Mouse (Mus musculus): ENCODE results near the gene Prr29. TPM values are rescaled to one million over a fixed set of nuclear protein-coding genes. Genes with fewer than 3 reads are reported as not detected.
A peak's percentile ranks its signal among the peaks of the same experiment; 100 is the strongest.

The Prr29 gene
- polyA plus RNA-seq, 1 experiment from 2014 or later, result 0.41 TPM

- Histone ChIP-seq H3K27me3 (ENCODE audit: control insufficient read depth, insufficient read depth, low read length) (no peaks in the 10 kb centered on the region), H3K4me3 (ENCODE audit: low read depth, low read length) (no peak overlapping the region)
These were observed 45.9 kb downstream of the Prr29 start for GRCm38 (mm10) chr11:106411157-106411556.

GRCm38 (mm10) chr11:106412641-106413360, 47.5 kb downstream of the Prr29 start:
- Histone ChIP-seq H3K27me3 (ENCODE audit: control insufficient read depth, insufficient read depth, low read length) (no peaks in the 10 kb centered on the region), H3K9ac (ENCODE audit: low read length) (no peak overlapping the region), H3K4me1 (replicated peaks; ENCODE audit: control insufficient read depth, insufficient read depth) (no peaks in the 10 kb centered on the region), H3K27ac (replicated peaks) (no peak overlapping the region), H3K4me3 (ENCODE audit: low read depth, low read length) (no peak overlapping the region), H3K4me2 (replicated peaks; ENCODE audit: low read depth) (no peak overlapping the region), H3K36me3 (ENCODE audit: control insufficient read depth, insufficient read depth, low read length) (peaks cover 11% of the 10 kb centered on the region), H3K9me3 (ENCODE audit: control insufficient read depth, low read length) (no peaks in the 10 kb centered on the region)
- ATAC-seq (ENCODE audit: low FRiP score, low TSS enrichment) (no peak), DNase-seq (ENCODE audit: low spot score) (no peak)
- 77% methylated on average over 3 of the region's 3 CpGs for WGBS
- TF ChIP-seq EP300 (optimal IDR thresholded peaks at IDR 0.05) (no peak), CTCF (IDR thresholded peaks at IDR 0.05; ENCODE audit: low read depth) (no peak)

More at GRCm38 (mm10) chr11:106411157-106411556, 45.9 kb downstream of the Prr29 start:
- no peak overlapping the region for H3K27ac ChIP-seq (replicated peaks)
- TF ChIP-seq EP300 (optimal IDR thresholded peaks at IDR 0.05), result no peak
- no peak for TF ChIP-seq CTCF (IDR thresholded peaks at IDR 0.05; ENCODE audit: low read depth)
- no peak overlapping the region for H3K4me2 ChIP-seq (replicated peaks; ENCODE audit: low read depth)
- WGBS, result 71% methylated on average over 2 of the region's 2 CpGs
- no peaks in the 10 kb centered on the region for H3K4me1 ChIP-seq (replicated peaks; ENCODE audit: control insufficient read depth, insufficient read depth)
- no peaks in the 10 kb centered on the region for H3K9me3 ChIP-seq (ENCODE audit: control insufficient read depth, low read length)
- peaks cover 18% of the 10 kb centered on the region for H3K36me3 ChIP-seq (ENCODE audit: control insufficient read depth, insufficient read depth, low read length)
- H3K9ac ChIP-seq (ENCODE audit: low read length), result no peak overlapping the region
- ATAC-seq (ENCODE audit: low FRiP score, low TSS enrichment) (no peak), DNase-seq (ENCODE audit: low spot score) (no peak)

GRCm38 (mm10) chr11:106416331-106416730, 51.1 kb downstream of the Prr29 start:
- no peak for DNase-seq (ENCODE audit: low spot score)
- no peak for TF ChIP-seq EP300 (optimal IDR thresholded peaks at IDR 0.05)
- no peak for TF ChIP-seq CTCF (IDR thresholded peaks at IDR 0.05; ENCODE audit: low read depth)
- ATAC-seq (ENCODE audit: low FRiP score, low TSS enrichment), result no peak
- 0 out of 2 replicates have a peak, but pooled peaks cover 3% of the 10 kb centered on the region for H3K36me3 ChIP-seq (ENCODE audit: control insufficient read depth, insufficient read depth, low read length)
- peak overlapping the region; percentile 13; the same call in 1 of the 2 replicates for H3K27ac ChIP-seq (replicated peaks)
- no peak overlapping the region for H3K4me3 ChIP-seq (ENCODE audit: low read depth, low read length)
- no peaks in the 10 kb centered on the region for H3K27me3 ChIP-seq (ENCODE audit: control insufficient read depth, insufficient read depth, low read length)
- 64% methylated on average over 3 of the region's 3 CpGs for WGBS
- no peaks in the 10 kb centered on the region for H3K9me3 ChIP-seq (ENCODE audit: control insufficient read depth, low read length)
- H3K4me1 ChIP-seq (replicated peaks; ENCODE audit: control insufficient read depth, insufficient read depth), result no peaks in the 10 kb centered on the region
- H3K4me2 ChIP-seq (replicated peaks; ENCODE audit: low read depth), result no peak overlapping the region
- H3K9ac ChIP-seq (ENCODE audit: low read length), result no peak overlapping the region

- WGBS, result 82% methylated on average over 2 of the region's 2 CpGs
- no peak overlapping the region for H3K27ac ChIP-seq (replicated peaks)
- H3K4me1 ChIP-seq (replicated peaks; ENCODE audit: control insufficient read depth, insufficient read depth), result no peaks in the 10 kb centered on the region
- no peak overlapping the region for H3K4me3 ChIP-seq (ENCODE audit: low read depth, low read length)
- no peak overlapping the region for H3K4me2 ChIP-seq (replicated peaks; ENCODE audit: low read depth)
- DNase-seq (ENCODE audit: low spot score) (no peak), ATAC-seq (ENCODE audit: low FRiP score, low TSS enrichment) (no peak)
- no peaks in the 10 kb centered on the region for H3K9me3 ChIP-seq (ENCODE audit: control insufficient read depth, low read length)
- no peaks in the 10 kb centered on the region for H3K27me3 ChIP-seq (ENCODE audit: control insufficient read depth, insufficient read depth, low read length)
- no peak for TF ChIP-seq CTCF (IDR thresholded peaks at IDR 0.05; ENCODE audit: low read depth)
- TF ChIP-seq EP300 (optimal IDR thresholded peaks at IDR 0.05), result no peak
- H3K9ac ChIP-seq (ENCODE audit: low read length), result no peak overlapping the region
- H3K36me3 ChIP-seq (ENCODE audit: control insufficient read depth, insufficient read depth, low read length), result peaks cover 4% of the 10 kb centered on the region
These were observed 52.6 kb downstream of the Prr29 start for GRCm38 (mm10) chr11:106417860-106418259.

- Histone ChIP-seq H3K4me3 (ENCODE audit: low read depth, low read length) (no peak overlapping the region), H3K27ac (replicated peaks) (no peak overlapping the region), H3K4me2 (replicated peaks; ENCODE audit: low read depth) (no peak overlapping the region), H3K36me3 (ENCODE audit: control insufficient read depth, insufficient read depth, low read length) (peaks cover 6% of the 10 kb centered on the region), H3K9ac (ENCODE audit: low read length) (no peak overlapping the region), H3K27me3 (ENCODE audit: control insufficient read depth, insufficient read depth, low read length) (no peaks in the 10 kb centered on the region), H3K4me1 (replicated peaks; ENCODE audit: control insufficient read depth, insufficient read depth) (no peaks in the 10 kb centered on the region), H3K9me3 (ENCODE audit: control insufficient read depth, low read length) (no peaks in the 10 kb centered on the region)
- 33% methylated on average over 4 of the region's 4 CpGs for WGBS
- peak; percentile 86 for DNase-seq (ENCODE audit: low spot score)
- ATAC-seq (ENCODE audit: low FRiP score, low TSS enrichment), result peak; percentile 66
- peak; percentile 100 for TF ChIP-seq CTCF (IDR thresholded peaks at IDR 0.05; ENCODE audit: low read depth)
- TF ChIP-seq EP300 (optimal IDR thresholded peaks at IDR 0.05), result no peak
These were observed 53.4 kb downstream of the Prr29 start for GRCm38 (mm10) chr11:106418622-106419196.

Measured in stomach, postnatal 0 days (tissue).